Mouse (Mus musculus) intestine, embryonic 16.5 days (tissue): ENCODE measurements around the gene Gng7. TPM values are rescaled to one million over a fixed set of nuclear protein-coding genes. Genes with fewer than 3 reads are reported as not detected.
A peak's percentile ranks its signal among the peaks of the same experiment; 100 is the strongest.
"Not testable (repeated sequence)": the region's sequence is repeated elsewhere in the genome, so short reads cannot be mapped to it uniquely, and the experiment has no call there.

ENCODE experiments used
- ATAC-seq: fragments of 200-750 bp; cut with Nextera tagmentation; 2 replicates; pipeline ENCODE4 v1.8.0; 2017; ENCODE audit warnings: moderate TSS enrichment, moderate library complexity
- H3K27ac ChIP-seq: fragments of 300-500 bp; sonication (generic); 2 replicates; pipeline ENCODE4 v1.5.1; 2014; ENCODE audit warnings: mild to moderate bottlenecking, low read length
- H3K27me3 ChIP-seq: fragments of 300-500 bp; sonication (generic); replicated peaks from 2 replicates; pipeline ENCODE4 v1.6.1; 2014; ENCODE audit warnings: low read length, control low read depth, mixed read lengths; ENCODE audit not compliant: control insufficient read depth, insufficient read depth
- H3K36me3 ChIP-seq: fragments of 300-500 bp; sonication (generic); 2 replicates; pipeline ENCODE4 v1.6.1; 2014; ENCODE audit warnings: low read length, control low read depth; ENCODE audit not compliant: control insufficient read depth, insufficient read depth
- H3K4me1 ChIP-seq: fragments of 300-500 bp; sonication (generic); 2 replicates; pipeline ENCODE4 v1.6.1; 2014; ENCODE audit warnings: low read length, control low read depth, mixed read lengths; ENCODE audit not compliant: control insufficient read depth, insufficient read depth
- H3K4me2 ChIP-seq: fragments of 300-500 bp; sonication (generic); 2 replicates; pipeline ENCODE4 v1.6.1; 2014; ENCODE audit warnings: low read depth, low read length, control low read depth
- H3K4me3 ChIP-seq: fragments of 300-500 bp; sonication (generic); 2 replicates; pipeline ENCODE4 v1.5.1; 2014; ENCODE audit warnings: mild to moderate bottlenecking, low read length
- H3K9ac ChIP-seq: fragments of 300-500 bp; sonication (generic); 2 replicates; pipeline ENCODE4 v1.6.1; 2014; ENCODE audit warnings: low read depth, low read length
- H3K9me3 ChIP-seq: fragments of 300-500 bp; sonication (generic); 2 replicates; pipeline ENCODE4 v1.6.1; 2016; ENCODE audit warnings: low read length, control low read depth; ENCODE audit not compliant: control insufficient read depth
- WGBS: fragments of 180-500 bp; shearing (Covaris S2); extraction: QIAGEN DNeasy Blood & Tissue Kit; methylation state at CpG from one replicate; pipeline ENCODE4 v1.1.7; 2014; 5-methylcytosine and 5-hydroxymethylcytosine counted together
- polyA plus RNA-seq: library from polyadenylated mRNA; unstranded; fragments of >200 nt; fragmentation: Nextera tagmentation; extraction: Ambion mirVana; gene quantifications from 2 replicates; pipeline ENCODE4 v1.2.1, GENCODE M21; 2015

Gene Gng7
- polyA plus RNA-seq, 1 experiment from 2014 or later = 3.6 TPM

DNA sequence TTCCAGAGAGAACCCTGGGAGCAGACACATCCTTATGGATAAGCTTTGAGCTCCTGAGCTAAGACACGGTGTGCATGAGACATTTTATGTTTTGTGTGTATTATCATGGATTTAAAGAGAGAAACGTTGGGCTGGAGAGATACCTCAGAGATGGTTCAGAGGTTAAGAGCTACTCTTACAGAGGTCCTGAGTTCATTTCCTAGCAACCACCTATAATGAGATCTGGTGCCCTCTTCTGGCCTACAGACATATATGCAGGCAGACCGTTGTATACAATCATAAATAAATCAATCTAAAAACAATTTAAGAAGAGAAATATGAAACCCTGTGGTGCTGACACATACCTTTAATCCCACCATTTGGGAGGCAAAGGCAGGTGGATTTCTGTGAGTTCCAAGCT, 23.7 kb downstream of the Gng7 start:
- 8% methylated on average over 3 of the region's 3 CpGs for WGBS
- Histone ChIP-seq H3K4me2 (no peak overlapping the region), H3K9ac (no peak overlapping the region), H3K27me3 (0 out of 2 replicates have a peak, but pooled peaks cover 3% of the 10 kb centered on the region), H3K9me3 (no peaks in the 10 kb centered on the region), H3K27ac (no peak overlapping the region), H3K4me1 (peaks cover 13% of the 10 kb centered on the region), H3K4me3 (no peak overlapping the region), H3K36me3 (no peaks in the 10 kb centered on the region)
- no peak for ATAC-seq

DNA sequence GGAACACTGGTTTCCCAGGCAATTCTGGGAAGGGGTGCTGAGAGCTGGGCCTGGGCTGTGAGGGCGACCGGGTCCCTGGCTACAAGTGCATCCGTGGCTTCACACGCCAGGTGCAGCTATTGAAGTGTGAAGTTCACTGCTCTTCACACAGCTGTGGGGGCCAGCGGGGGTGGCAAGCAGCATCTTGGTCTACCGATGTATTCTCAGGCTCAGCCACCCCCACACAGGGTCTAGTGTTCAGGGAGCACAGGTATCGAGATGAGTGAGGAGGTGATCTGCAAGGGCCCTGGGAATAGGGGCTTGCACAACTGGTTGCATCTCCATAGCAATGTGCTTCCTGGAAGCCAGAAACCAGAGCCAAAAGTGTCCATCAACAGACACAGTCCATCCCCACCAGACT, 24.3 kb downstream of the Gng7 start:
- 77% methylated on average over 7 of the region's 7 CpGs for WGBS
- H3K4me2 ChIP-seq = no peak overlapping the region

DNA sequence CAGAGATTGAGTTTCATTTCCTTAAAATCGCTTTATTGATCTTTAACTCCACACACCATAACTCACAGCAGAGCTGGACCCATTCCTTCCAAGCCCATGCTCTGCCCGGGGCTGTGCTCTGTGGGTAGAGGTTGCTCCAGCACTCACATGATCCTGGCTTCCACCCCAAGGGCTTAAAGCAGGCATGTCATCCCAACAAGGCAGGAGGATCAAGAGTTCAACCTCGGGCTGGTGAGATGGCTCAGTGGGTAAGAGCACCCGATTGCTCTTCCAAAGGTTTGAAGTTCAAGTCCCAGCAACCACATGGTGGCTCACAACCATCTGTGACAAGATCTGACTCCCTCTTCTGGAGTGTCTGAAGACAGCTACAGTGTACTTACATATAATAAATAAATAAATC, 24.9 kb downstream of the Gng7 start:
- not testable (repeated sequence) for H3K4me3 ChIP-seq, H3K9ac ChIP-seq, H3K27me3 ChIP-seq, H3K9me3 ChIP-seq, H3K4me2 ChIP-seq, H3K36me3 ChIP-seq, H3K27ac ChIP-seq, ATAC-seq
- peaks cover 18% of the 10 kb centered on the region for H3K4me1 ChIP-seq
- 57% methylated on average over 4 of the region's 4 CpGs for WGBS

More for the DNA sequence above, 24.3 kb downstream of the Gng7 start:
- ATAC-seq = no peak
- no peak overlapping the region for H3K9ac ChIP-seq
- 0 out of 2 replicates have a peak, but pooled peaks cover 5% of the 10 kb centered on the region for H3K27me3 ChIP-seq
- no peaks in the 10 kb centered on the region for H3K9me3 ChIP-seq
- H3K36me3 ChIP-seq = no peaks in the 10 kb centered on the region
- no peak overlapping the region for H3K27ac ChIP-seq
- H3K4me3 ChIP-seq = no peak overlapping the region
- peaks cover 19% of the 10 kb centered on the region for H3K4me1 ChIP-seq

DNA sequence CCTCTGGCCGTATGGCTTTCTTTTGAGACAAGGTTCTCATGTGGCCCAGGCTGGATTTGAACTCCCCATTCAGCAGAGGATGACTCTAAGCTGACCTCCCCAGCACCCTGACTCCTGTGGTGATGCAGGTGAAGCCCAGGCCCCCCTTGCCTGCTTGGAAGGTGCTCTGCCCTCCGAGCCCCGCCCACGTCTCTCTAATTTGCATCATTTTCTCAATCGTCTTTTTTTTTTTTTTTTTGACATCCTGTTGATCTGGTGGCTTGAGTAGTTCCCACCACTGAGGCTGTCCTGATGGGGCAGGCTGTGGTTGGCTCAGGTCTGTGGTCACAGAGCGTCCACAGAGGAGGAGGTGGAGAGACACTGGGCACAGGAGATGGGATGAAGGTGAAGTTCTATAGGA, 25.3 kb downstream of the Gng7 start:
- no peak for ATAC-seq
- 72% methylated on average over 6 of the region's 6 CpGs for WGBS

DNA sequence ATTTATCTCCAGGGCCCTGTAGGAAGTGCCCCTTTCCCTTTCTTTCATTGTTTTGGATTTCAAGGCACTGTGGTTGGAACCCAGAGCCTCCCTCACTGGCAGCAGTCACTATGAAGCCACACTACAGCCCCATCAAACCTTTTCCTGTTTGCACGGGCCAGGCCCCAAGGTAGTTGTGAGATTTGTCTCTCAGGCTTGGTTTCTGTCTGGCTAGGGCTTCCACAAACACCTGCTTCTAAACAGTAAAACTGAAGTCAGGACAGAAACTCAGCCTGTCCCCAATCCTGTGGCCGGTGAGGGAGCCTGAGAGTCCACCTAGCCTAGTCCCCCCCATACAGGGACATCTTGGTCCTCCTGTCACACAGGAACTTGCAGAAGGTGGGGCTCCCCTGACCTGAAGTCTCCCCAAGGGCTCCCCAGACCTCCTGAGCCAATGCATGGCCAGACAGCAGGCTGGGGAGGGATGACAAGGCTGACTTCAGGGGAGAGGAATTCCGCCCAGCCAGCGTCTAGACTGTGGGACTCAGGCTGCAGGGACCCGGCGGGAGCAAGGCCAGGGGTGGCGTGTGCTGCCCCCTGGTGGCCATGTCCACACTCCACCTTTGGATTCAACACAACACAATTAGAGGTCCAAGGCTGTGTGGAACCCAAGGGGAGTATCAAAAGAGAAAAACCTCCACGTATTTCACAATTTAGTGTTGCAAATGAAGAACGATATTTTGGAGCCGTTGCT, 26.9 kb downstream of the Gng7 start:
- peak; percentile 83 for ATAC-seq
- Histone ChIP-seq H3K27me3 (0 out of 2 replicates have a peak, but pooled peaks cover 4% of the 10 kb centered on the region), H3K27ac (0 out of 2 replicates have a peak overlapping the region, but pooled peaks have one; percentile 27), H3K36me3 (no peaks in the 10 kb centered on the region), H3K9me3 (no peaks in the 10 kb centered on the region), H3K4me2 (no peak overlapping the region), H3K4me3 (no peak overlapping the region), H3K9ac (peak overlapping the region; percentile 34; the same call in 1 of the 2 replicates), H3K4me1 (peaks cover 19% of the 10 kb centered on the region)
- 11% methylated on average over 10 of the region's 10 CpGs for WGBS

More for the DNA sequence above, 25.3 kb downstream of the Gng7 start:
- no peaks in the 10 kb centered on the region for H3K36me3 ChIP-seq
- 0 out of 2 replicates have a peak, but pooled peaks cover 2% of the 10 kb centered on the region for H3K27me3 ChIP-seq
- peaks cover 18% of the 10 kb centered on the region for H3K4me1 ChIP-seq
- no peak overlapping the region for H3K27ac ChIP-seq
- no peaks in the 10 kb centered on the region for H3K9me3 ChIP-seq
- H3K4me2 ChIP-seq = no peak overlapping the region
- H3K9ac ChIP-seq = no peak overlapping the region
- no peak overlapping the region for H3K4me3 ChIP-seq

DNA sequence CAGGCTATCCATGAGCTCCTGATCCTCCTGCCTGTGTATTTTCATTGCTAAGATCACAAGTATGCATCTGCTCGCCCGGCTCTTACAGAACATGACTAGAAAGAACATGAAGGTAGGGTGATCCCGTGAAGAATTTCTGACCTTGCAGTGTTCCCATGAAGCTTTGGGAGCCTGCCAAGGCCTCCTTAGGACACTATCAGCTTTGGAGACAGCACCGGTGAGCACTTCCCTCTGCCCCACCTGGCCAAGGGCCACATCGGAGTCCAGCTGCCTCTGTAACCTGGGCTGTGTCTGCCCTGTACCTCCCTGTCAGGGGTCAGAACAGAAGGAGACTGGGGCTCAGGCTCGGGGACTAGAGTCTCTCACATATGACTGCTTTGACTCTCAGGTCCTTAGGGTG, 28.0 kb downstream of the Gng7 start:
- Histone ChIP-seq H3K9ac (0 out of 2 replicates have a peak overlapping the region, but pooled peaks have one; percentile 14), H3K9me3 (no peaks in the 10 kb centered on the region), H3K27ac (peak overlapping the region; percentile 33; the same call in 1 of the 2 replicates), H3K4me1 (peaks cover 27% of the 10 kb centered on the region), H3K4me2 (no peak overlapping the region), H3K27me3 (0 out of 2 replicates have a peak, but pooled peaks cover 4% of the 10 kb centered on the region), H3K36me3 (no peaks in the 10 kb centered on the region), H3K4me3 (no peak overlapping the region)
- WGBS = 69% methylated on average over 6 of the region's 6 CpGs
- ATAC-seq = no peak

DNA sequence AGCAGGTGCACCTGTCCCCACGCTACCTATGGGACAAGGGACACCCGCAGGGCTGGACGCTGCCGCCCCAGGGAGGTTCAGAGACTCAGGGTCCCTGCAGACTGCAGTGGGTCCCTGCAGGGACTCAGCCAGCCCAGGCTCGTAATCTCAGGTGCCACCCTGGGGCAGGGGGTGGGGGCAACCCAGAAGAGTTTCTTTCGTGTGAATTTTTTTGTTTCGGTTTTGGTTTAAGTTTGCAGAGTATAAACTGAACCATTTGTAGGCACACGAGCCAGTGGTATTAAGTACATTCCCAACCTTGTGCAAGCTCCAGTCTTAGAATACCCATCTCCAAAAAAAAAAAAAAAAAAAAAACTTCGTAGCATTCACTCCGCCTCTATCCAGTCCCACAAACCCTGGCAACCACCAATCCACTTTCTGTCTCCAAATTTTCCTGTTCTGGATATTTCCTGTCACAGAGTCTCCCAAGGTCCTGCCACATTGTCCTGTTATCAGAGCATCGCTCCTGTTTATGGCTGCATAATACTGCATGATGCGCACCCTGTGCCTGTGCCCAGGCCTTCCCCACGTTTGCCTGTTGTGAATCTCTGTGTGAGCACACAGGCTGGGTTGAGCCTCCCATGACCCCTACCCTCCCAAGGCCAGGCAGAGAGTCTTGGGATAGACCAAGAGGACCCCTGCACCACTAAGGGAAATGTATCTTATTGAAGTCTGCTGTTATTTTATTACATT, 28.6 kb downstream of the Gng7 start:
- H3K36me3 ChIP-seq = no peaks in the 10 kb centered on the region
- no peak for ATAC-seq
- 33% methylated on average over 13 of the region's 13 CpGs for WGBS
- peak overlapping the region; percentile 79 for H3K4me2 ChIP-seq
- H3K9me3 ChIP-seq = no peaks in the 10 kb centered on the region
- H3K4me3 ChIP-seq = peak overlapping the region; percentile 44
- H3K9ac ChIP-seq = peak overlapping the region; percentile 67
- H3K27ac ChIP-seq = no peak overlapping the region
- peaks cover 27% of the 10 kb centered on the region for H3K4me1 ChIP-seq
- 0 out of 2 replicates have a peak, but pooled peaks cover 4% of the 10 kb centered on the region for H3K27me3 ChIP-seq

DNA sequence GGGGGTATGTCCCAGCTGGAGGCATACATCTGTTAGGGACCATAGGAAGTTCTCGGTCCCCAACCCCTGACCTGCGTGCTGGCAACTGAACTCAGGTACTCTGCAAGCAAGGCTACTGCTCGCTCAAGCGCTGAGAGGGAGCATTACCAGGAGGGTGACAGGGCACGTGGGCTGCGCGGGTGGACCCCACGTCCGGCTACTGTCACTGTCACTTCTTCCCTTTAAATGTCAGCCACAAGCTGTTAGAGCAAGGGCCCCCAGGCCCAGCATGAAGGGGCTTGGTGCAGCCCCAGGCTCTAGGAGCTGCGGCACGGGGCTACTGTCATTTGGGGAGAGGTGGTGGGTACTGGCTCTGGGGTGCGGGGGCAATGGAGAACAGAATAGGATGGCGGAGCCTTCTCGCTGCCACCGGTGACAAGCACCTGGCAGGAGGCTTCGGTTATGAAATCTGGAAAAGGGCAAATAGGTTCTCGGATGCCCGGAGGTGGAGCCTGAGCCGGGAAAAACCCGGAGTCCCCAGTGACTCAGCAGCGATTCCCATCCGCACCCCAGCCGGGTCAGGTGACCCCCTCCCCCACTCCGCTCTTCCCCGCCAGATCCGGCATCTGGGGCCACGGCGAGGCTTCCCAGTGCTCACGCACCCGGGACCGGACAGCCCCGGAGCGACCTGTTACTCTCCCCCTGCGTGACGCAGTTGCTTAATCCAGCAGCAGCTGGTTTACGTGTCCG, 29.3 kb downstream of the Gng7 start:
- H3K9me3 ChIP-seq = no peaks in the 10 kb centered on the region
- peak; percentile 18 for ATAC-seq
- peaks cover 27% of the 10 kb centered on the region for H3K4me1 ChIP-seq
- peak overlapping the region; percentile 67 for H3K9ac ChIP-seq
- H3K27ac ChIP-seq = no peak overlapping the region
- peak overlapping the region; percentile 44 for H3K4me3 ChIP-seq
- H3K4me2 ChIP-seq = peak overlapping the region; percentile 79
- WGBS = 10% methylated on average over 37 of the region's 37 CpGs
- H3K36me3 ChIP-seq = no peaks in the 10 kb centered on the region
- H3K27me3 ChIP-seq = 0 out of 2 replicates have a peak, but pooled peaks cover 4% of the 10 kb centered on the region

DNA sequence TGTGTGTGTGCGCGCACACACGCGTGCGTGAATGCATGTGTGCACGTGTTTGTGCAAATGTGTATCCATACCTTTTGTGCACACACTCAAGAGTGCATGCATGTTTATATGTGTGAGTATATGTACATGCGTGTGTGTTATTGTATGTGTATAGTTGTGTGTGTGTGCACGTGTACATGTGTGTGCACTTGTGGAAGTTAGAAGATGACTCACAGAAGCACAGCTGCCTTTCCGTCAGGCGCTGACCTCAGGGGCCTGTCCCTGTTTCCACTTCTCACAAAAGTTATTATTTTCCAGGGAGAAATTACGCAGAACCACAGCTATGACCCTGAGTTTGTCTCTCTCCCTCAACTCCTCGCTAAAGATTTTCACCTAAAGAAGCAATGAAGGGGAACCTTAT, 30.5 kb downstream of the Gng7 start:
- 0 out of 2 replicates have a peak, but pooled peaks cover 4% of the 10 kb centered on the region for H3K27me3 ChIP-seq
- no peaks in the 10 kb centered on the region for H3K9me3 ChIP-seq
- H3K27ac ChIP-seq = no peak overlapping the region
- H3K36me3 ChIP-seq = no peaks in the 10 kb centered on the region
- no peak overlapping the region for H3K4me3 ChIP-seq
- no peak overlapping the region for H3K4me2 ChIP-seq
- peaks cover 27% of the 10 kb centered on the region for H3K4me1 ChIP-seq
- H3K9ac ChIP-seq = no peak overlapping the region
- 89% methylated on average over 12 of the region's 12 CpGs for WGBS
- ATAC-seq = no peak
